Mouse (Mus musculus) ES-E14 (cell line): ENCODE data around the gene Calhm3.

Source experiments
- MAFK ChIP-seq: IDR thresholded peaks from 2 replicates; pipeline ENCODE4 v1.6.1; 2014; ENCODE audit warnings: mild to moderate bottlenecking, low read depth, low read length, inconsistent platforms; ENCODE audit not compliant: insufficient read depth
- ZNF384 ChIP-seq: IDR thresholded peaks from 2 replicates; pipeline ENCODE4 v1.6.1; 2012; ENCODE audit warnings: low read depth, low read length, inconsistent platforms

- TF ChIP-seq ZNF384 (no peak), MAFK (no peak)
Measured at GRCm38 (mm10) chr19:47202429-47202828, 44.9 kb upstream of the Calhm3 start.
